Mouse (Mus musculus): Measurements from ENCODE around the gene Mkrn2.

GRCm38 (mm10) chr6:115593252-115593651 is 8.4 kb upstream of the Mkrn2 start:
- TF ChIP-seq CTCF (IDR thresholded peaks at IDR 0.05; ENCODE audit: control insufficient read depth, insufficient read depth, low read length) (no peak), POLR2A (IDR thresholded peaks at IDR 0.05; ENCODE audit: borderline replicate concordance, control insufficient read depth, low read depth, low read length) (no peak)

Data from bone marrow, adult 2 months (tissue).